Mouse (Mus musculus) liver, embryonic 13.5 days (tissue): ENCODE measurements around the gene Ino80. TPM values are rescaled to one million over a fixed set of nuclear protein-coding genes. Genes with fewer than 3 reads are reported as not detected.
A peak's percentile ranks its signal among the peaks of the same experiment; 100 is the strongest.
"Not testable (repeated sequence)": the region's sequence is repeated elsewhere in the genome, so short reads cannot be mapped to it uniquely, and the experiment has no call there.

Experiments used
- ATAC-seq: fragments of 200-750 bp; cut with Nextera tagmentation; 2 replicates; pipeline ENCODE4 v1.8.0; 2017; ENCODE audit warnings: low read depth, mild to moderate bottlenecking, moderate number of reproducible peaks, moderate library complexity
- DNase-seq: peaks from one replicate; pipeline ENCODE4 v3.0.0; 2022
- H3K27ac ChIP-seq: fragments of 300-500 bp; sonication (generic); 2 replicates; pipeline ENCODE4 v1.5.1; 2015; ENCODE audit warnings: moderate library complexity, mild to moderate bottlenecking, inconsistent platforms
- H3K27me3 ChIP-seq: fragments of 300-500 bp; sonication (generic); 2 replicates; pipeline ENCODE4 v1.6.1; 2015; ENCODE audit warnings: mild to moderate bottlenecking, inconsistent platforms
- H3K36me3 ChIP-seq: fragments of 300-500 bp; sonication (generic); 2 replicates; pipeline ENCODE4 v1.6.1; 2015; ENCODE audit warnings: mild to moderate bottlenecking, inconsistent platforms
- H3K4me1 ChIP-seq: fragments of 300-500 bp; sonication (generic); replicated peaks from 2 replicates; pipeline ENCODE4 v1.6.1; 2015; ENCODE audit warnings: inconsistent platforms
- H3K4me2 ChIP-seq: fragments of 300-500 bp; sonication (generic); 2 replicates; pipeline ENCODE4 v1.6.1; 2015; ENCODE audit warnings: inconsistent platforms, mild to moderate bottlenecking, moderate library complexity
- H3K4me3 ChIP-seq: fragments of 300-500 bp; sonication (generic); replicated peaks from 2 replicates; pipeline ENCODE4 v1.5.1; 2015; ENCODE audit warnings: mild to moderate bottlenecking, inconsistent platforms
- H3K9ac ChIP-seq: fragments of 300-500 bp; sonication (generic); 2 replicates; pipeline ENCODE4 v1.6.1; 2015; ENCODE audit warnings: mild to moderate bottlenecking, inconsistent platforms
- H3K9me3 ChIP-seq: fragments of 300-500 bp; sonication (generic); replicated peaks from 2 replicates; pipeline ENCODE4 v1.6.1; 2016; ENCODE audit warnings: inconsistent platforms
- WGBS: fragments of 180-500 bp; shearing (Covaris S2); methylation state at CpG from one replicate; pipeline ENCODE4 v1.1.7; 2015; ENCODE audit not compliant: insufficient replicate concordance; 5-methylcytosine and 5-hydroxymethylcytosine counted together
- polyA plus RNA-seq: library from polyadenylated mRNA; unstranded; fragments of >200 nt; fragmentation: Nextera tagmentation; extraction: Ambion mirVana; gene quantifications from 2 replicates; pipeline ENCODE4 v1.2.1, GENCODE M21; 2015

The Ino80 gene
- polyA plus RNA-seq, result 2.0 TPM in 2 replicates

- Histone ChIP-seq H3K36me3 (peaks cover 5% of the 10 kb centered on the region; the same call in 1 of the 2 replicates), H3K4me1 (peaks cover 43% of the 10 kb centered on the region), H3K9ac (peak within 1 kb of the TSS; percentile 93), H3K9me3 (no peaks in the 10 kb centered on the region), H3K27ac (peak within 1 kb of the TSS; percentile 99), H3K4me3 (peak within 1 kb of the TSS; percentile 87), H3K4me2 (peak within 1 kb of the TSS; percentile 92), H3K27me3 (no peaks in the 10 kb centered on the region)
- ATAC-seq, result peak; percentile 90
- DNase-seq, result peak; percentile 97
- under 1% methylated on average over 72 of the region's 72 CpGs for WGBS
These were observed at the start of gene Ino80 for GRCm38 (mm10) chr2:119477571-119478396. Gene Ino80 (minus strand): TSS chr2:119477687.

GRCm38 (mm10) chr2:119525422-119525821 is 47.9 kb upstream of the Ino80 start:
- DNase-seq (no peak), ATAC-seq (no peak)
- Histone ChIP-seq H3K4me2 (no peak overlapping the region), H3K27ac (no peak overlapping the region), H3K4me1 (no peaks in the 10 kb centered on the region), H3K9ac (no peak overlapping the region), H3K36me3 (no peaks in the 10 kb centered on the region), H3K27me3 (no peaks in the 10 kb centered on the region), H3K4me3 (no peak overlapping the region), H3K9me3 (no peaks in the 10 kb centered on the region)
- WGBS, result 67% methylated on average over 4 of the region's 4 CpGs

- Histone ChIP-seq H3K27me3 (no peaks in the 10 kb centered on the region), H3K4me3 (no peak overlapping the region), H3K4me2 (no peak overlapping the region), H3K27ac (no peak overlapping the region), H3K9me3 (no peaks in the 10 kb centered on the region), H3K4me1 (no peaks in the 10 kb centered on the region), H3K9ac (no peak overlapping the region), H3K36me3 (no peaks in the 10 kb centered on the region)
- 61% methylated on average over 4 of the region's 4 CpGs for WGBS
- DNase-seq (no peak), ATAC-seq (no peak)
These were observed 46.3 kb upstream of the Ino80 start for GRCm38 (mm10) chr2:119523836-119524235.

- 68% methylated on average over 7 of the region's 7 CpGs for WGBS
- Histone ChIP-seq H3K36me3 (no peaks in the 10 kb centered on the region), H3K27ac (no peak overlapping the region), H3K27me3 (no peaks in the 10 kb centered on the region), H3K9ac (no peak overlapping the region), H3K4me2 (no peak overlapping the region), H3K4me1 (no peaks in the 10 kb centered on the region), H3K9me3 (no peaks in the 10 kb centered on the region), H3K4me3 (no peak overlapping the region)
- DNase-seq, result no peak
- no peak for ATAC-seq
These were observed 43.1 kb upstream of the Ino80 start for GRCm38 (mm10) chr2:119520550-119520949.

GRCm38 (mm10) chr2:119516811-119517210 is 39.3 kb upstream of the Ino80 start:
- 52% methylated on average over 5 of the region's 5 CpGs for WGBS
- DNase-seq (no peak), ATAC-seq (no peak)
- Histone ChIP-seq H3K4me3 (no peak overlapping the region), H3K4me1 (no peaks in the 10 kb centered on the region), H3K4me2 (no peak overlapping the region), H3K9ac (no peak overlapping the region), H3K27ac (no peak overlapping the region), H3K36me3 (no peaks in the 10 kb centered on the region), H3K9me3 (no peaks in the 10 kb centered on the region), H3K27me3 (no peaks in the 10 kb centered on the region)

- Histone ChIP-seq H3K4me1 (no peaks in the 10 kb centered on the region), H3K4me2 (no peak overlapping the region), H3K9me3 (no peaks in the 10 kb centered on the region), H3K4me3 (no peak overlapping the region), H3K27ac (no peak overlapping the region), H3K36me3 (no peaks in the 10 kb centered on the region), H3K27me3 (no peaks in the 10 kb centered on the region), H3K9ac (no peak overlapping the region)
- WGBS, result 58% methylated on average over 3 of the region's 3 CpGs
- ATAC-seq (no peak), DNase-seq (no peak)
These were observed 36.6 kb upstream of the Ino80 start for GRCm38 (mm10) chr2:119514026-119514522.

- Histone ChIP-seq H3K36me3 (no peaks in the 10 kb centered on the region), H3K9ac (no peak overlapping the region), H3K4me3 (no peak overlapping the region), H3K9me3 (no peaks in the 10 kb centered on the region), H3K4me2 (no peak overlapping the region), H3K4me1 (no peaks in the 10 kb centered on the region), H3K27ac (no peak overlapping the region), H3K27me3 (no peaks in the 10 kb centered on the region)
- DNase-seq, result peak; percentile 20
- 55% methylated on average over 3 of the region's 3 CpGs for WGBS
- no peak for ATAC-seq
These were observed 34.8 kb upstream of the Ino80 start for GRCm38 (mm10) chr2:119512292-119512691.

GRCm38 (mm10) chr2:119510856-119511255 is 33.4 kb upstream of the Ino80 start:
- Histone ChIP-seq H3K27ac (no peak overlapping the region), H3K36me3 (no peaks in the 10 kb centered on the region), H3K4me2 (no peak overlapping the region), H3K9me3 (no peaks in the 10 kb centered on the region), H3K4me3 (no peak overlapping the region), H3K27me3 (no peaks in the 10 kb centered on the region), H3K4me1 (no peaks in the 10 kb centered on the region), H3K9ac (no peak overlapping the region)
- DNase-seq (no peak), ATAC-seq (no peak)
- WGBS, result 74% methylated on average over 2 of the region's 2 CpGs

GRCm38 (mm10) chr2:119508518-119508917 is 31.0 kb upstream of the Ino80 start:
- not testable (repeated sequence) for H3K4me3 ChIP-seq, H3K27ac ChIP-seq, ATAC-seq, H3K4me1 ChIP-seq, H3K9me3 ChIP-seq, H3K27me3 ChIP-seq, H3K4me2 ChIP-seq, DNase-seq, H3K36me3 ChIP-seq, H3K9ac ChIP-seq
- WGBS, result 53% methylated on average over 7 of the region's 7 CpGs

- Histone ChIP-seq H3K36me3 (no peaks in the 10 kb centered on the region), H3K9me3 (no peaks in the 10 kb centered on the region), H3K4me1 (no peaks in the 10 kb centered on the region), H3K9ac (no peak overlapping the region), H3K27ac (no peak overlapping the region), H3K4me3 (no peak overlapping the region), H3K27me3 (no peaks in the 10 kb centered on the region), H3K4me2 (no peak overlapping the region)
- ATAC-seq (no peak), DNase-seq (no peak)
These were observed 29.6 kb upstream of the Ino80 start for GRCm38 (mm10) chr2:119507108-119507507.

- WGBS, result 69% methylated on average over 2 of the region's 2 CpGs
- no peaks in the 10 kb centered on the region for H3K9me3 ChIP-seq
- H3K9ac ChIP-seq, result no peak overlapping the region
- no peak overlapping the region for H3K4me3 ChIP-seq
- no peaks in the 10 kb centered on the region for H3K4me1 ChIP-seq
- no peaks in the 10 kb centered on the region for H3K36me3 ChIP-seq
- H3K27me3 ChIP-seq, result no peaks in the 10 kb centered on the region
- no peak for ATAC-seq
- no peak overlapping the region for H3K27ac ChIP-seq
- H3K4me2 ChIP-seq, result no peak overlapping the region
- DNase-seq, result no peak
These were observed 23.6 kb upstream of the Ino80 start for GRCm38 (mm10) chr2:119500965-119501652.
